Mouse (Mus musculus) neural tube, embryonic 14.5 days (tissue): Measurements from ENCODE around the gene 4931429L15Rik. TPM values are rescaled to one million over a fixed set of nuclear protein-coding genes. Genes with fewer than 3 reads are reported as not detected.

Source experiments
- ATAC-seq: fragments of 200-750 bp; cut with Nextera tagmentation; 2 replicates; pipeline ENCODE4 v1.8.0; 2017; ENCODE audit warnings: low read depth, mild to moderate bottlenecking, moderate TSS enrichment, moderate library complexity
- H3K27ac ChIP-seq: fragments of 300-500 bp; sonication (generic); 2 replicates; pipeline ENCODE4 v1.5.1; 2014; ENCODE audit warnings: low read depth, mild to moderate bottlenecking, control low read depth, low read length, moderate library complexity, mixed read lengths
- H3K27me3 ChIP-seq: fragments of 300-500 bp; sonication (generic); 2 replicates; pipeline ENCODE4 v1.6.1; 2014; ENCODE audit warnings: low read length; ENCODE audit not compliant: control insufficient read depth, insufficient read depth
- H3K36me3 ChIP-seq: fragments of 300-500 bp; sonication (generic); 2 replicates; pipeline ENCODE4 v1.6.1; 2014; ENCODE audit warnings: low read length, mixed read lengths; ENCODE audit not compliant: control insufficient read depth, insufficient read depth
- H3K4me1 ChIP-seq: fragments of 300-500 bp; sonication (generic); 2 replicates; pipeline ENCODE4 v1.6.1; 2014; ENCODE audit warnings: low read length; ENCODE audit not compliant: control insufficient read depth, insufficient read depth
- H3K4me2 ChIP-seq: fragments of 300-500 bp; sonication (generic); 2 replicates; pipeline ENCODE4 v1.6.1; 2014; ENCODE audit warnings: mild to moderate bottlenecking, low read depth, low read length, control low read depth
- H3K4me3 ChIP-seq: fragments of 300-500 bp; sonication (generic); 2 replicates; pipeline ENCODE4 v1.5.1; 2014; ENCODE audit warnings: low read depth, low read length, control low read depth, mixed read lengths
- H3K9ac ChIP-seq: fragments of 300-500 bp; sonication (generic); replicated peaks from 2 replicates; pipeline ENCODE4 v1.6.1; 2014; ENCODE audit warnings: low read depth, mild to moderate bottlenecking, control low read depth, low read length, mixed read lengths
- H3K9me3 ChIP-seq: fragments of 300-500 bp; sonication (generic); 2 replicates; pipeline ENCODE4 v1.6.1; 2016; ENCODE audit warnings: low read length; ENCODE audit not compliant: control insufficient read depth
- WGBS: fragments of 180-500 bp; shearing (Covaris S2); extraction: QIAGEN DNeasy Blood & Tissue Kit; methylation state at CpG from one replicate; pipeline ENCODE4 v1.1.7; 2014; 5-methylcytosine and 5-hydroxymethylcytosine counted together
- polyA plus RNA-seq: library from polyadenylated mRNA; unstranded; fragments of >200 nt; fragmentation: Nextera tagmentation; extraction: Ambion mirVana; gene quantifications from 2 replicates; pipeline ENCODE4 v1.2.1, GENCODE M21; 2014

The 4931429L15Rik gene
- polyA plus RNA-seq, 1 experiment from 2014 or later = not detected

GRCm38 (mm10) chr9:46256658-46257385 lies 63.0 kb downstream of the 4931429L15Rik start:
- no peak overlapping the region for H3K4me3 ChIP-seq
- no peaks in the 10 kb centered on the region for H3K9me3 ChIP-seq
- no peak overlapping the region for H3K27ac ChIP-seq
- no peaks in the 10 kb centered on the region for H3K27me3 ChIP-seq
- H3K36me3 ChIP-seq = no peaks in the 10 kb centered on the region
- no peaks in the 10 kb centered on the region for H3K4me1 ChIP-seq
- no peak overlapping the region for H3K9ac ChIP-seq
- H3K4me2 ChIP-seq = no peak overlapping the region
- WGBS = 87% methylated on average over 10 of the region's 10 CpGs
- ATAC-seq = no peak

GRCm38 (mm10) chr9:46256177-46256576 lies 63.6 kb downstream of the 4931429L15Rik start:
- Histone ChIP-seq H3K4me2 (no peak overlapping the region), H3K36me3 (no peaks in the 10 kb centered on the region), H3K9ac (no peak overlapping the region), H3K27me3 (no peaks in the 10 kb centered on the region), H3K4me3 (no peak overlapping the region), H3K27ac (no peak overlapping the region), H3K9me3 (no peaks in the 10 kb centered on the region), H3K4me1 (no peaks in the 10 kb centered on the region)
- WGBS = 91% methylated on average over 7 of the region's 7 CpGs
- ATAC-seq = no peak

Other genes with a start within 250 kb of the 4931429L15Rik start
- 6.7 and 7.7 TPM in 2 replicates for gene Apoa1, start 91.4 kb downstream of the 4931429L15Rik start, polyA plus RNA-seq
- gene Apoc3, start 84.3 kb downstream of the 4931429L15Rik start, polyA plus RNA-seq = not detected in 2 replicates
- not detected in 2 replicates for gene Apoa4, start 79.3 kb downstream of the 4931429L15Rik start, polyA plus RNA-seq
- gene Apoa5, start 51.4 kb downstream of the 4931429L15Rik start, polyA plus RNA-seq = not detected in 2 replicates
- gene Zpr1, start 46.9 kb downstream of the 4931429L15Rik start, polyA plus RNA-seq = 55.0 and 59.4 TPM in 2 replicates
- 14.8 and 15.4 TPM in 2 replicates for gene Bud13, start 37.0 kb downstream of the 4931429L15Rik start, polyA plus RNA-seq